Mouse (Mus musculus): ENCODE results near the gene Gm20388. TPM values are rescaled to one million over a fixed set of nuclear protein-coding genes. Genes with fewer than 3 reads are reported as not detected.

The Gm20388 gene
- polyA plus RNA-seq, 1 experiment from 2014 or later = not detected

GRCm38 (mm10) chr8:123966896-123967295, 4056.3 kb downstream of the Gm20388 start:
- H3K4me2 ChIP-seq = no peak overlapping the region
- H3K4me1 ChIP-seq = peaks cover 30% of the 10 kb centered on the region
- H3K27ac ChIP-seq = no peak overlapping the region
- 79% methylated on average over 2 of the region's 2 CpGs for WGBS (ENCODE audit: insufficient replicate concordance)
- H3K36me3 ChIP-seq = peaks cover 100% of the 10 kb centered on the region
- H3K9ac ChIP-seq = no peak overlapping the region
- ATAC-seq = no peak
- no peaks in the 10 kb centered on the region for H3K9me3 ChIP-seq (replicated peaks)
- H3K27me3 ChIP-seq (replicated peaks) = no peaks in the 10 kb centered on the region
- no peak overlapping the region for H3K4me3 ChIP-seq

- ATAC-seq = no peak
- peaks cover 97% of the 10 kb centered on the region for H3K36me3 ChIP-seq
- H3K4me1 ChIP-seq = peaks cover 94% of the 10 kb centered on the region
- 72% methylated on average over 1 of the region's 1 CpGs for WGBS (ENCODE audit: insufficient replicate concordance)
- H3K9ac ChIP-seq = no peak overlapping the region
- H3K4me2 ChIP-seq = peak overlapping the region; percentile 35
- H3K4me3 ChIP-seq = no peak overlapping the region
- H3K9me3 ChIP-seq (replicated peaks) = peaks cover 7% of the 10 kb centered on the region; the same call in 1 of the 2 replicates
- peak overlapping the region; percentile 65 for H3K27ac ChIP-seq
- no peaks in the 10 kb centered on the region for H3K27me3 ChIP-seq (replicated peaks)
Observed at GRCm38 (mm10) chr8:123973495-123973894, 4062.9 kb downstream of the Gm20388 start.

- peak overlapping the region; percentile 82 for H3K4me2 ChIP-seq
- peaks cover 7% of the 10 kb centered on the region; the same call in 1 of the 2 replicates for H3K9me3 ChIP-seq (replicated peaks)
- H3K27me3 ChIP-seq (replicated peaks) = no peaks in the 10 kb centered on the region
- peak overlapping the region; percentile 99 for H3K27ac ChIP-seq
- H3K36me3 ChIP-seq = peaks cover 86% of the 10 kb centered on the region
- H3K9ac ChIP-seq = peak overlapping the region; percentile 95
- WGBS (ENCODE audit: insufficient replicate concordance) = 86% methylated on average over 4 of the region's 4 CpGs
- peak overlapping the region; percentile 74 for H3K4me3 ChIP-seq
- peaks cover 90% of the 10 kb centered on the region for H3K4me1 ChIP-seq
- ATAC-seq = no peak
Observed at GRCm38 (mm10) chr8:123977499-123977898, 4066.9 kb downstream of the Gm20388 start.

- 39% methylated on average over 14 of the region's 14 CpGs for WGBS (ENCODE audit: insufficient replicate concordance)
- no peak for ATAC-seq
- Histone ChIP-seq H3K36me3 (peaks cover 78% of the 10 kb centered on the region), H3K4me1 (peaks cover 84% of the 10 kb centered on the region), H3K4me3 (peak overlapping the region; percentile 74), H3K27me3 (replicated peaks) (no peaks in the 10 kb centered on the region), H3K4me2 (peak overlapping the region; percentile 82), H3K27ac (peak overlapping the region; percentile 99), H3K9me3 (replicated peaks) (peaks cover 7% of the 10 kb centered on the region; the same call in 1 of the 2 replicates), H3K9ac (peak overlapping the region; percentile 95)
Observed at GRCm38 (mm10) chr8:123978166-123978838, 4067.7 kb downstream of the Gm20388 start.

- ATAC-seq = peak; percentile 91
- Histone ChIP-seq H3K27ac (peak overlapping the region; percentile 99), H3K36me3 (peaks cover 74% of the 10 kb centered on the region), H3K4me3 (peak overlapping the region; percentile 74), H3K27me3 (replicated peaks) (no peaks in the 10 kb centered on the region), H3K4me2 (peak overlapping the region; percentile 82), H3K9me3 (replicated peaks) (peaks cover 7% of the 10 kb centered on the region; the same call in 1 of the 2 replicates), H3K9ac (peak overlapping the region; percentile 95), H3K4me1 (peaks cover 86% of the 10 kb centered on the region)
- 13% methylated on average over 8 of the region's 8 CpGs for WGBS (ENCODE audit: insufficient replicate concordance)
Observed at GRCm38 (mm10) chr8:123978926-123979325, 4068.3 kb downstream of the Gm20388 start.

GRCm38 (mm10) chr8:123980239-123980638, 4069.6 kb downstream of the Gm20388 start:
- ATAC-seq = no peak
- Histone ChIP-seq H3K27ac (peak overlapping the region; percentile 99), H3K4me1 (peaks cover 86% of the 10 kb centered on the region), H3K36me3 (peaks cover 62% of the 10 kb centered on the region), H3K4me3 (peak overlapping the region; percentile 74), H3K9me3 (replicated peaks) (0 out of 2 replicates have a peak, but pooled peaks cover under 1% of the 10 kb centered on the region), H3K27me3 (replicated peaks) (no peaks in the 10 kb centered on the region), H3K9ac (peak overlapping the region; percentile 95), H3K4me2 (peak overlapping the region; percentile 82)
- WGBS (ENCODE audit: insufficient replicate concordance) = 19% methylated on average over 4 of the region's 4 CpGs

- H3K4me1 ChIP-seq = peaks cover 86% of the 10 kb centered on the region
Observed at GRCm38 (mm10) chr8:123981674-123982073, 4071.0 kb downstream of the Gm20388 start.

GRCm38 (mm10) chr8:123982291-123982793, 4071.7 kb downstream of the Gm20388 start:
- H3K9me3 ChIP-seq (replicated peaks) = no peaks in the 10 kb centered on the region
- under 1% methylated on average over 48 of the region's 48 CpGs for WGBS (ENCODE audit: insufficient replicate concordance)
- peak overlapping the region; percentile 82 for H3K4me2 ChIP-seq
- no peaks in the 10 kb centered on the region for H3K27me3 ChIP-seq (replicated peaks)
- H3K4me1 ChIP-seq = peaks cover 86% of the 10 kb centered on the region
- no peak for ATAC-seq
- H3K4me3 ChIP-seq = peak overlapping the region; percentile 74
- peaks cover 41% of the 10 kb centered on the region for H3K36me3 ChIP-seq
- peak overlapping the region; percentile 95 for H3K9ac ChIP-seq
- peak overlapping the region; percentile 99 for H3K27ac ChIP-seq

More at GRCm38 (mm10) chr8:123981674-123982073, 4071.0 kb downstream of the Gm20388 start:
- H3K27me3 ChIP-seq (replicated peaks) = no peaks in the 10 kb centered on the region
- 30% methylated on average over 4 of the region's 4 CpGs for WGBS (ENCODE audit: insufficient replicate concordance)
- H3K27ac ChIP-seq = peak overlapping the region; percentile 99
- H3K9ac ChIP-seq = peak overlapping the region; percentile 95
- no peaks in the 10 kb centered on the region for H3K9me3 ChIP-seq (replicated peaks)
- H3K36me3 ChIP-seq = peaks cover 48% of the 10 kb centered on the region
- peak overlapping the region; percentile 74 for H3K4me3 ChIP-seq
- ATAC-seq = no peak
- peak overlapping the region; percentile 82 for H3K4me2 ChIP-seq

- no peaks in the 10 kb centered on the region for H3K27me3 ChIP-seq (replicated peaks)
- peak; percentile 84 for ATAC-seq
Observed at GRCm38 (mm10) chr8:123982826-123983400, 4072.3 kb downstream of the Gm20388 start, which contains the start of gene Abcb10. Gene Abcb10 (minus strand): TSS chr8:123983122.

GRCm38 (mm10) chr8:123988605-123989038, 4078.0 kb downstream of the Gm20388 start:
- Histone ChIP-seq H3K9me3 (replicated peaks) (no peaks in the 10 kb centered on the region), H3K9ac (peak overlapping the region; percentile 77), H3K27ac (peak overlapping the region; percentile 99), H3K36me3 (peaks cover 11% of the 10 kb centered on the region), H3K4me3 (peak overlapping the region; percentile 39), H3K4me1 (peaks cover 94% of the 10 kb centered on the region), H3K4me2 (peak overlapping the region; percentile 82), H3K27me3 (replicated peaks) (no peaks in the 10 kb centered on the region)
- 7% methylated on average over 6 of the region's 6 CpGs for WGBS (ENCODE audit: insufficient replicate concordance)
- ATAC-seq = peak; percentile 91

More at GRCm38 (mm10) chr8:123982826-123983400, 4072.3 kb downstream of the Gm20388 start, which contains the start of gene Abcb10:
- peak within 1 kb of the TSS; percentile 74 for H3K4me3 ChIP-seq
- H3K9ac ChIP-seq = peak within 1 kb of the TSS; percentile 95
- no peaks in the 10 kb centered on the region for H3K9me3 ChIP-seq (replicated peaks)
- peak within 1 kb of the TSS; percentile 99 for H3K27ac ChIP-seq
- peak within 1 kb of the TSS; percentile 82 for H3K4me2 ChIP-seq
- peaks cover 35% of the 10 kb centered on the region for H3K36me3 ChIP-seq
- peaks cover 86% of the 10 kb centered on the region for H3K4me1 ChIP-seq
- WGBS (ENCODE audit: insufficient replicate concordance) = under 1% methylated on average over 51 of the region's 56 CpGs

GRCm38 (mm10) chr8:123989128-123989527, 4078.5 kb downstream of the Gm20388 start:
- ATAC-seq = peak; percentile 59
- peak overlapping the region; percentile 82 for H3K4me2 ChIP-seq
- no peaks in the 10 kb centered on the region for H3K9me3 ChIP-seq (replicated peaks)
- peak overlapping the region; percentile 99 for H3K27ac ChIP-seq
- H3K9ac ChIP-seq = peak overlapping the region; percentile 77
- 14% methylated on average over 7 of the region's 7 CpGs for WGBS (ENCODE audit: insufficient replicate concordance)
- H3K27me3 ChIP-seq (replicated peaks) = no peaks in the 10 kb centered on the region
- peak overlapping the region; percentile 39 for H3K4me3 ChIP-seq
- H3K4me1 ChIP-seq = peaks cover 89% of the 10 kb centered on the region
- peaks cover 16% of the 10 kb centered on the region for H3K36me3 ChIP-seq

Data from liver, embryonic 12.5 days (tissue).